Mouse (Mus musculus): ENCODE results near the gene Ripk1.
"Not testable (repeated sequence)": the region's sequence is repeated elsewhere in the genome, so short reads cannot be mapped to it uniquely, and the experiment has no call there.

The Ripk1 gene

GRCm38 (mm10) chr13:34075893-34076292 is 73.7 kb downstream of the Ripk1 start:
- not testable (repeated sequence) for DNase-seq (ENCODE audit: low read depth, low spot score)

DNA sequence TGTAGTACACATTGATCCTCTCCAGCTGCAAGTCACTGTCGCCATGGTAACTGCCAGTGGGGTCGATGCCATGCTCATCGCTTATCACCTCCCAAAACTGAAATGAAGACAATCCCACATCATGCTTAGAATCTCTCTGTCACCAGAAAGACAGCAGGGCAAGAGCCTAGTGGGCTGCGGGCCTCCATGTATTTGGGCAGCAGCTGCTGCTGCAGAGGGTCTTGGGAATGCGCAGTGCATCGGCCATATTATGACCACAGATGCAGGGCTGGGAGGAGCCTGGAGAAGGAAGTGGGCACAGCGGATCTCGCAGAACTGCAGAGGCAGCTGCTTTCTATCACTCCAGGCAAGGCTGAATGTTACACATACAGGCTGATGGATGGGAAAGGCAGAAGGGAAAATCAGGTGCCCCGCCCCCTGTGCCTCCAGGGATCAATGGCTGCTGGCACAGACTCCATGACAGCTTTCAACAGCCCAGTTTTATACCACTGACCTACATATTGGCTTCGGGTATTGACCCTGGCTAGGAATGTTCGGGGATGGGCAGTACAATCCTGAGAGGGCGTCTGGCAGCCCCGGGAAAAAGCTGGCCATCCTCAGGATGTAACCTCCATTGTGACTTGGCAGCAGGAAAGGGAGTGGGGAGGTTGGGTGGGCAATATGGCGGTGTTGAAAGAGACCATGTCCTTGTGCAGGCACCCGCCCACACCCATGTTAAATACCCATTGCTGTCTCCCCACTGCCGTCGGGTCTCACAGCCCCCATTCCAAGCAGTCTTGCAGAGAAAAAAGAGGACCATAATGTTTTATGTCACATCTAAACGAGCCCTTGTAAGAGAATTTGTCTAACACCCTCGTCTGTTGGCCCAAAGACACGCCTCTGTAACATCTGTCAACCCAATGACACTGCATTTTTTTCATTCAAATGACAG is 74.7 kb downstream of the Ripk1 start:
- DNase-seq (ENCODE audit: low read depth, low spot score) = no peak

DNA sequence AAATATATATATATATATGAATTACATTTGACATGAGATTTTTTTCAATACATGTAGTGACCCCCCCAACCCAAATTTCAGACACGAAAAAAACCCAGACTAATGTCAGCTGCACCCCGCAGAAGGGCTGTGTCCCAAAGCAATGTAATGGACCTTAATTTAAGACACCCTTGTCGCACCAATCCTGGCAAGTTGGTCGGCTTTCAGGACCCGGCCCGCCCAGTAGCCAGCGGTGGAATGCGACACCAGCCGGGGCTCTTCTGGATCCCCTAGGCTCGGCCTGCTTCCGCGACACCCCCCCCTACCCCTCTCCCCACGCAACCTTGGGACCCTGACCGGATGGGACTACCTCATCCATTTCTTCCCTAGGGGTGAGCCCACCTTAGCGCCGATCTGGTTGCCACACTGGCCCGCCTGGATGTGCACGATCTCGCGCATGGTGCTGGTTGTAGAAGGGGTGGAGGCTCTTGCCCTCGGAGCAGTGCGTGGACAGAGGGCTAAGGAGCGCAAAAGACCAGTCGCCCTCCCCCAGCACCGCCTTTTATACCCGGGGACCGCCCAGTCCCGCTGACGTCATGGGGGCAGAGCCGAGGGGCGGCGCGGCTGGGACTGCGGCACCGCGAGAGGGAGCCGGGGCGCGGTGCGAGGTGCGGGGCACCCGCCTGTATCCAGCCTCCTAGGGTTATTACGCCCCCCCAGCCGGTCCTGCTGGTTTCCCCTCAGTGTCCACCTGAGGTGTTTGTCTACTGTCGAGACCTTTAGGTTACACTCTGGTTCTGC is 75.5 kb downstream of the Ripk1 start, which contains the start of gene Tubb2a:
Tubb2a (minus strand) TSS at position 516 of the 780 bp plus-strand sequence.
- DNase-seq (ENCODE audit: low read depth, low spot score) = peak; percentile 88

- DNase-seq (ENCODE audit: low read depth, low spot score) = no peak
These were observed 76.5 kb downstream of the Ripk1 start for GRCm38 (mm10) chr13:34078500-34079280.

DNA sequence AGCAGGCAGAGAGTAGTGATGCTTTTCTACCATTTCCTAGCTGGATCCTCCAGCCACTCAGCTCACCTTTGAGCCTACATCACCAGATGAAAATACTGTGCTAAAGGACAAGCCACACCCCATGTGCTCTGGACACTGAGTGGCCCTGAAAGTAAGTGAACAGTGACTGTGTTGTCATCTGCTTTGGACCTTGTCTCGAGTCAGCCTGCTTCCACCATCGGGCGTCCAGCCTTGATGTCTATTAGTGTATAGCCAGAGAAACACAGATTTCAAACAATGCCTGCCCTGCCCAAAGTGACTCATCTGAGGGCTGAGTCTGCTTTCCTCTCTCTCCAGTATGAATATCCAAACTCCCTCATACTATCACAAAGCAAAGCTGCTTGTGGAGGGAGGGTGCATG is 77.6 kb downstream of the Ripk1 start:
- DNase-seq (ENCODE audit: low read depth, low spot score) = no peak

DNA sequence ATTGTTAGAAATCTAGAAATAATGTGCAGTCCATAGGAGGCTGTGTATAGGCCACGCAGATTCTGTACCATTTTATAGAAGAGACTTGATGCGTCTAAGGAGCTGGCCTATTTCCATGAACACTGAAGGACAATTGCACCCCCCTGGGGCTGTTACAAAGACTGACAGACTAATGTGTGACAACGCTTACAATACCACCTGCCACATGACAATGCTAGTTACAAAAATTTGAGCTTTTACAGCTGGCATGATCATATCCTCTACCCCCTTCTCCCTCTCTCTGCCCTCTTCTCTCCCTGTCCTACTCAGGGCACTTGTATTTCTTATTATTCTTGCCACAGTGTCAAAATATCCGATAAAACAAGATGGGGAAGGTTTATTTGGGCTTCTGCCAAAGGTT is 79.8 kb downstream of the Ripk1 start:
- DNase-seq (ENCODE audit: low read depth, low spot score) = no peak

GRCm38 (mm10) chr13:34084026-34084750 is 82.0 kb downstream of the Ripk1 start:
- no peak for DNase-seq (ENCODE audit: low read depth, low spot score)
